Mouse (Mus musculus) E14TG2a.4 (cell line): ENCODE measurements around the gene Fgf15.

Experiments used
- H3K27me3 ChIP-seq: 2 replicates; pipeline ENCODE4 v1.6.1; 2014; ENCODE audit warnings: low read length, control low read depth; ENCODE audit not compliant: insufficient read depth
- H3K36me3 ChIP-seq: 2 replicates; pipeline ENCODE4 v1.6.1; 2014; ENCODE audit warnings: low read length, control low read depth; ENCODE audit not compliant: insufficient read depth
- H3K4me1 ChIP-seq: replicated peaks from 2 replicates; pipeline ENCODE4 v1.6.1; 2014; ENCODE audit warnings: low read depth, low read length, control low read depth
- H3K4me3 ChIP-seq: replicated peaks from 2 replicates; pipeline ENCODE4 v1.5.1; 2014; ENCODE audit warnings: mild to moderate bottlenecking, low read length
- H3K9me3 ChIP-seq: 2 replicates; pipeline ENCODE4 v1.6.1; 2014; ENCODE audit warnings: low read length, control low read depth
- CTCF ChIP-seq: conservative IDR thresholded peaks from 2 replicates; pipeline ENCODE4 v1.5.1; 2014; ENCODE audit warnings: low read length
- NANOG ChIP-seq: IDR thresholded peaks from 2 replicates; pipeline ENCODE4 v1.6.1; 2014; ENCODE audit warnings: borderline replicate concordance, low read length, mixed read lengths
- POU5F1 ChIP-seq: IDR thresholded peaks from 2 replicates; pipeline ENCODE4 v1.6.1; 2014; ENCODE audit warnings: low read length, borderline replicate concordance

The Fgf15 gene

DNA sequence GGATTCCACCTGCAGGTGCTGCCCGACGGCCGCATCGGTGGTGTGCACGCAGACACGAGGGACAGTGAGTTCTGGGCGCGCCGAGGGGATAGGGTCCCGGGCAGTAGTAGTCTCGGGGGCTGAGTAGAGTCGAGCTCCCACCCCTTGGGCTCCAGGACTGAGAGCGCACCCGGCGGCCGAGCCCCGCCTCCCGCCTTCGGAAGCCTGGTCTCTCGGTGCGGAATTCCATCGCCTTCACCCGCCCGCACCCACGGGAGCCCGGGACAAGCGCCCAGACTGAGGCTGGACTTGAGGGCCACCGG is 34.6 kb upstream of the Fgf15 start:
- Histone ChIP-seq H3K4me1 (peaks cover 72% of the 10 kb centered on the region), H3K27me3 (no peaks in the 10 kb centered on the region), H3K4me3 (peak overlapping the region; percentile 95), H3K36me3 (peaks cover 50% of the 10 kb centered on the region), H3K9me3 (no peaks in the 10 kb centered on the region)
- TF ChIP-seq CTCF = no peak

DNA sequence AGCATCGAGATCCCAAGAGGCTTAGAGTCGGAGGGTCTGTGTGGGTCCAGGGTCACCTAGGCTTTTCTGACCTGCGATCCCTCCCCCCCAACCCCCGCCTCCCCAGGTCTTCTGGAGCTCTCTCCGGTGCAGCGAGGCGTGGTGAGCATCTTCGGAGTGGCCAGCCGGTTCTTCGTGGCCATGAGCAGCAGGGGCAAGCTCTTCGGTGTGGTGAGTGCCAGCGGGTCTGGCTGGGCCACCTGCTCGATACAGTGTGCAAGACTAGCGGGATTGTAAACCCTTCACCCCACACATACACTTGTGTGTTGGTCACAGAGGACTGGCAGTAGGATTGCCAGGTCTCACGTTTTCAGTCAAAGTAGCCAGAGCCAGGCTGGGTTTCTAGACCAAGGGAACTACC is 34.2 kb upstream of the Fgf15 start:
- no peak for TF ChIP-seq CTCF
- TF ChIP-seq POU5F1 = no peak
- Histone ChIP-seq H3K4me1 (peaks cover 72% of the 10 kb centered on the region), H3K27me3 (no peaks in the 10 kb centered on the region), H3K9me3 (no peaks in the 10 kb centered on the region), H3K4me3 (peak overlapping the region; percentile 95), H3K36me3 (peaks cover 54% of the 10 kb centered on the region)

DNA sequence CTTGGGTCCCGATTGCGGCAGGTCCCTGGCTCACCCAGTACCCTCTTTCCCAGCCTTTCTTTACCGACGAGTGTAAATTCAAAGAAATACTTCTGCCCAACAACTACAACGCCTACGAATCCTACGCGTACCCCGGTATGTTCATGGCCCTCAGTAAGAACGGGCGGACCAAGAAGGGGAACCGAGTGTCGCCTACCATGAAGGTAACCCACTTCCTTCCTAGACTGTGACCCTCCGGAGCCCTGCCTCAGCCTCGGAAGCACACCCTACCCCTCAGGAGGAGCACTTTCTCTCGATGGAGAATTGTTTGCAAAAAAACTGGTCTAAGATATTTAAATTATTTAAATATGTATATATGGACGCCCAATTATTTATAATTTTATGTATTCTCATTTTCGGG is 33.6 kb upstream of the Fgf15 start:
- no peak for TF ChIP-seq NANOG
- no peak for TF ChIP-seq POU5F1
- no peak for TF ChIP-seq CTCF
- peak overlapping the region; percentile 95 for H3K4me3 ChIP-seq
- H3K9me3 ChIP-seq = no peaks in the 10 kb centered on the region
- H3K4me1 ChIP-seq = peaks cover 74% of the 10 kb centered on the region
- no peaks in the 10 kb centered on the region for H3K27me3 ChIP-seq
- peaks cover 57% of the 10 kb centered on the region for H3K36me3 ChIP-seq

DNA sequence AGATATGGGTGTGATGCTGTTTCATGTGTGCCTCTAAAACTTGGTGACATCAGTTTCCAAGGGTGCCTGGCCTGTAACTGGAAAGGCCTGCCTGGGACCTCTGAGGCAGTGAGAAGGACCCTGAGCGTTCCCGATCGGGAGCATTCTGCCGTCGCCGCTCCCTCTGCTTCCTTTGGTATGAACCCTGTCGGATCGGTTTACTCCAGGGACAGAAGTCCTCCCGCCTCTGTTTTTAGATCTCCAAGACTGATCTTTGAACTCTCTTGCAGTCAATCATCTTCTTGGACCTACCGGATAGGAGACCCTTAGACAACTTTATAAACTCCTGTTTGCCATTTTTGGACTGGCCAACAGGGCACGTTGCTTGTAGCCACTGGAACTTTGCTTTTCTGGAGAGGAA is 33.1 kb upstream of the Fgf15 start:
- H3K36me3 ChIP-seq = peaks cover 57% of the 10 kb centered on the region
- H3K4me1 ChIP-seq = peaks cover 74% of the 10 kb centered on the region
- H3K4me3 ChIP-seq = peak overlapping the region; percentile 95
- TF ChIP-seq NANOG = no peak
- no peak for TF ChIP-seq CTCF
- TF ChIP-seq POU5F1 = no peak
- no peaks in the 10 kb centered on the region for H3K27me3 ChIP-seq
- H3K9me3 ChIP-seq = no peaks in the 10 kb centered on the region

DNA sequence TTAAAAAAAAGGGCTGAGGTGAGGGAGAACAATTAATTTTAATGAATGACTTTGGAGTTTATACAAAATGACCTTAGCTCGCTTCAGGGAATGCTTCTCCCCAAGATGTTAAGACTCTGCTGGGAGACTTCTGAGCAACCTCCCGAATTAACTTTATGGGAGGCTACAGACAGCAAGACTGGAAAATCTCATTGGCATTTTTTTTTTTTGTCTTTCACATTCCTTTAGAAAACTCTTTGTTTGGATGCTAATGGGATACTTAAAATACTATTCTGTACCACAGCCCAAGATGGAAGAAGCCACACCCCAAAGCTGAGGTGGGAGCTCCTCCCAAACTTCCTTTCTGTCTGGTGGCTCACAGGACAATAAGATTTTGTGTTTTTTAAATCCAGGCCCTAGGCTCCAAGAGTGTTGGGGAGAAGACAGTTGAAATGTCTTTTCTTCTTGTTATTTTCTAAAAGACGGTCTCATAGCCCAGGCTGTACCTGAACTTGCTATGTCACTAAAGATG is 32.1 kb upstream of the Fgf15 start:
- H3K4me1 ChIP-seq = peaks cover 74% of the 10 kb centered on the region
- TF ChIP-seq CTCF (no peak), POU5F1 (no peak), NANOG (peak; percentile 15; the same call in 1 of the 2 replicates)
- peaks cover 57% of the 10 kb centered on the region for H3K36me3 ChIP-seq
- H3K27me3 ChIP-seq = no peaks in the 10 kb centered on the region
- no peaks in the 10 kb centered on the region for H3K9me3 ChIP-seq
- peak overlapping the region; percentile 95 for H3K4me3 ChIP-seq

DNA sequence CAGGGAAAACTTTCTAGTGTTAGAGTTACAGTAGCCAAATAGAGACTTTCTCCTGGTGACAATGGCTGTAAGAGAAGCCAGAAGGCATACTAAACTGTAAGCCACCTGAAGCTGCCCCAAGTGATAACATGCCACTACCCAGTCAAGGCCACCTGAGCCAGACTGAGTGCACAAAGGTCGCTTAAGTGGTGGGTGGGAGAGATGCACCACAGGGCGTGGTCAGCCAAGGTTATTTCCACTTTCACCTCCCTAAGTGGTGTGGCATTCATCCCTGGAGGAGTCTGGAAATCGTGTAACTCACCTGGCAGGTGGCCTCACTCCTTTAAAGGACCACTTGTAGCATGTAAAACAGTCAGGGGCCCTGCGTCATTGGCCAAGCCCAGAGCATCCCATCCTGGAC is 29.2 kb upstream of the Fgf15 start:
- Histone ChIP-seq H3K4me1 (peaks cover 77% of the 10 kb centered on the region), H3K4me3 (peak overlapping the region; percentile 49), H3K36me3 (peaks cover 56% of the 10 kb centered on the region), H3K9me3 (no peaks in the 10 kb centered on the region), H3K27me3 (no peaks in the 10 kb centered on the region)
- TF ChIP-seq CTCF (no peak), NANOG (0 out of 2 replicates have a peak, but pooled peaks have one; percentile 10)

DNA sequence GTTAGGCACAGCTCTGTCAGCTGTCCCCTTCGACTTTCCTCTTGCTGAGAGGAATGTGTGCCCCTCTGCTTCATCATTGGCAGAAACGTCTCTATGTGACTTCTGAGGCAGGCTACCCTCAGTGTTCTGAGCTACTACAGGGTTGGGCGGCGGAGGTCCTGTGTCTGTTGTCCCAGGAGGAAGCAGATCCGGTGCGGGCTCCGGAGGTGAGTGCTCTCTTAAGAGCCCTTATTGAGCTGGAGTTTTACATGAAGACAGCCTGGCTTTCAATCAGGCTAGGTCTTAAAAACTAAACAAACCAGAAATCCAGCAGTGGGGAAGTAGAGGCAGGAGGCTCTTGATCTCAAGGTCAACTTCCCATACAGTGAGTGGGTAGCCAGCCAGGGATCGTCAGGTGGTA is 28.7 kb upstream of the Fgf15 start:
- peaks cover 51% of the 10 kb centered on the region for H3K36me3 ChIP-seq
- no peaks in the 10 kb centered on the region for H3K27me3 ChIP-seq
- TF ChIP-seq NANOG (no peak), POU5F1 (no peak), CTCF (no peak)
- no peaks in the 10 kb centered on the region for H3K9me3 ChIP-seq
- H3K4me1 ChIP-seq = peaks cover 81% of the 10 kb centered on the region
- peak overlapping the region; percentile 49 for H3K4me3 ChIP-seq

DNA sequence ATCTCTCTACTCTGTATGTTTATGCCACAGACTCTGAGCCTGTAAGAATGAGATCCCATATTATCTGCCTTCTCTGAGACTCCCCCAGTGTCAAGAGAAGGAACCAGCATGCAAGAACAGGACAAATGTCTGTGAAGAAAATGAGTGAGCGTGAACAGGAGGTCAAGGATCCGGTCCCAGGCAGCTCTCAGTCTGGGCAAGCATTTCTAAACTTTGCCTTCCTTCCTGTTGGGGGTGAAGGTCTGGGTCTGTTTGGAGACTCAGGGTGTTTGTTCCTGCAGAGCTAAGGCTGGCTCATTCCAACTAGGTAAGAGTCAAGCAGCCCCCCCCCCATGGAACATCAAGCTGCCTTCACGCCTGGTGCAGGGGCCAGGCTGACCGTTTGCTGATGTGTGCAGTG is 23.9 kb upstream of the Fgf15 start:
- peaks cover 76% of the 10 kb centered on the region for H3K4me1 ChIP-seq
- H3K9me3 ChIP-seq = no peaks in the 10 kb centered on the region
- H3K27me3 ChIP-seq = no peaks in the 10 kb centered on the region
- TF ChIP-seq POU5F1 (no peak), NANOG (no peak), CTCF (no peak)
- peak overlapping the region; percentile 46 for H3K4me3 ChIP-seq
- H3K36me3 ChIP-seq = peaks cover 7% of the 10 kb centered on the region

DNA sequence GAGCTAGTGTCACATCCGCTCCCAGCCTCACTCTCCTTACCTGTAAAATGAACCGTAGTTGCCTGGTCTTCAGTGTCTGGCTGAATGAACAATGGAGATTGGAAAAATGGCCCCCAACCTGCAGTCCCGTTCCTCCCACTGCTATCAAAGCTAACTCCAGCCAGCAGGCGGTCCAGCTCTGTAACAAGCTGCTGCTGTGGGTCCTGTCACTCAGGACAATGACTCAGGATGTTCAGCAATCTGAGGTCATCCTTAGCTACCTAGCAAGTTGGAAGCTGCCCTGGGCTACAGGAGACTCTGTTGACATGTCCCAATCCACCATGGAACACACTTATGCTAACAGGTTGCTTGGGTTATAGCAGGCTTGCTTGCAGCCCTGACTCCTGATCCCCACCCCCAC is 23.2 kb upstream of the Fgf15 start:
- no peak for TF ChIP-seq CTCF
- TF ChIP-seq NANOG = no peak
- no peak for TF ChIP-seq POU5F1

More for the DNA sequence above, 23.2 kb upstream of the Fgf15 start:
- H3K36me3 ChIP-seq = peaks cover 6% of the 10 kb centered on the region; the same call in 1 of the 2 replicates
- H3K4me3 ChIP-seq = peak overlapping the region; percentile 46
- no peaks in the 10 kb centered on the region for H3K27me3 ChIP-seq
- no peaks in the 10 kb centered on the region for H3K9me3 ChIP-seq
- peaks cover 73% of the 10 kb centered on the region for H3K4me1 ChIP-seq
